Mouse (Mus musculus) left cerebral cortex, postnatal 10 days (tissue): ENCODE measurements at regions not wholly inside any gene's neighbourhood (a gene's known extent, or its start where the extent isn't known, plus 50 kb on each side); places are given as distances from the start of the nearest gene placed in this dataset.
A peak's percentile ranks its signal among the peaks of the same experiment; 100 is the strongest.

ENCODE experiments used
- DNase-seq, 2 experiments: peaks; one replicate each; pipeline ENCODE4 v3.0.0; 2021 to 2022; ENCODE audit warnings: low spot score in 2 of 2, mixed read lengths in 1 of 2; ENCODE audit errors: extremely low spot score in 1 of 2
- intact Hi-C: fragments of 180-260 bp; cut with DNase I; formaldehyde crosslinking; loops from one replicate; pipeline ENCODE4 v1.15.1; 2025

DNA sequence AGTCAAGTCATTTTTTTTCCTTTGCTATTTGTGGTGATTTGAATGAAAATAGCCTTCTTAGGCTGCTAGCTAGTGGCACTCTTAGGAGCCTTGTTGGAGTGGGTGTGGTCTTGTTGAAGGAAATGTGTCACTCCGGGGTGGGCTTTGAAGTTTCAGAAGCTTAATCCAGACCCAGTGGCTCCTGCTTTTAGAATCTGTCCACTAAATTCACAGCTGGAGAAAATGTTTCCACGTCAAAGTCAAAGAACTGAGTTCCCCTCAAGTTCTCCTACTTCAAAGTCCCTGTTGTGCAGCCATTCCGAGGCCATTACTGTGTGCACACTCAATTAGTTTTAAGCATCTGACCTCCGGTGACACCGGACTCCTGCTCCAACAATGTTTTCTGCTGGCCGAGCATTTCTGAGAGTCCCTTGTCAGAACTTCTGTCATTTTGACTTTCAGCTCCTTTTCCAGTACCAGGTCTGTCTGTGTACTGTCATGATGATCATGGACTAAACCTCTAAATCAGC lies 61.2 kb upstream of the Krtap11-1 start:
- DNase-seq, result no peak
- intact Hi-C loops, result no loop called here

- peak in 1 of 2 experiments; percentile 27 for DNase-seq
- intact Hi-C loops, result no loop called here
Measured at GRCm38 (mm10) chr16:89631396-89632113, 60.6 kb upstream of the Krtap11-1 start.

DNA sequence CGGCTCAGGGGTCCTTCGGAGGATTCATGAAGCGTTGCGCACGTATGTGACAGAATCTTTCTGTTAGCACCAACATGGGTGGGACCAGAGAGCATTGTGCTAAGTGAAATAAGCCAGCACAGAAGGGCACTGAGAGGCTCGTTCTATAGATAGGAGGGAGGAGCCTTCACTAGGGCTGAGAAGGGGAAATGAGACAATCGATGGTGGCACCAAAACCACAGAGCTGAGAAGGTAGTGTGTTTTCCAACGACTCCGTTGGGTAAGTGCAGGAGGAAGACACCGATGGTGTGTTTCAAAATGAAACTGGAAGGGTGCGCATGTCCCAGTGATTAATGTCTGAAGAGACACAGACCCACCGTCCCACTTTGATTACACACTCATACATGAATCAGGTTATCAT lies 54.7 kb upstream of the Krtap11-1 start:
- intact Hi-C loops, result no loop called here
- no peak for DNase-seq

GRCm38 (mm10) chr16:89625253-89625652 lies 54.3 kb upstream of the Krtap11-1 start:
- intact Hi-C loops, result no loop called here
- DNase-seq, result no peak
